Mouse (Mus musculus) adrenal gland, postnatal 36 days (tissue): ENCODE data around the gene Tubg2. TPM values are rescaled to one million over a fixed set of nuclear protein-coding genes. Genes with fewer than 3 reads are reported as not detected.
"Not testable (repeated sequence)": the region's sequence is repeated elsewhere in the genome, so short reads cannot be mapped to it uniquely, and the experiment has no call there.

Experiments
- DNase-seq, 2 experiments: peaks; one replicate each; pipeline ENCODE4 v3.0.0; 2021; ENCODE audit warnings: mixed read lengths in 1 of 2
- total RNA-seq, 2 experiments: library from RNA; stranded (reverse); gene quantifications; 2 replicates each; pipeline ENCODE4 v1.2.3; 2021

Tubg2 gene
- total RNA-seq, 2 experiments from 2014 or later, result 5.9 to 7.0 TPM

- peak; percentile 63 to 74 for DNase-seq
Observed at GRCm38 (mm10) chr11:101138536-101139181, 17.0 kb upstream of the Tubg2 start.

DNA sequence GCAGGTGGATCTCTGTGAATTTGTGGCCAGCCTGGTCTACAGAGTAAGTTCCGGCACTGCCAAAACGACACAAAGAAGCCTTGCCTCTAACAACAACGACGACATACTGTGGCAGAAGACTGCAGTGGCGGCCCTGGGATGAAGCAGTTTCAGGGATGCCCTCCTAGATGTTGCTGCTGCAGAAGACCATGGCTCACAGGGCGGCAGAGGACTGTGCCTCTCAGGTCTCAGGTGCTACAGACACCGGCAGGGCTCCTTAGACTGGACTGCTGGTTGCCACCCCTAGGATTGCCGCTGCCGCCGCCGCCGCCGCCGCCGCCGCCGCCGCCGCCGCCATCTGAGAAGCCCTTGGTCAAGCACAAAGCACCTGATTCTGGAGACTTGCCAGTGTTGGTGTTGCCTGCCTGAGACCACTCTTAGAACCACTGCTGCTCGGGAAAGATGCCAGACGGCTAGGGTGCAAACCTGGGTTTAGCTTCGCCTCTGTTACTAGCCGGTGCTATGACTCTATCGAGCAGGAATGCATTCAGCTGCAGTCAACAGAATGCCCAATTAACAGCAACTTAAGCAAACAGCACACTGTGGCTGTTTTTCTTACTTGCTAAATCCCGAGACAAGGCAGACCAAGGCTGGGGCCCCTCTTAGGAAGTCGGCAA, 15.4 kb upstream of the Tubg2 start:
- DNase-seq, result no peak

- DNase-seq, result no peak
Observed at GRCm38 (mm10) chr11:101141088-101141487, 14.6 kb upstream of the Tubg2 start.

- DNase-seq, result no peak
Observed at GRCm38 (mm10) chr11:101142215-101142967, 13.3 kb upstream of the Tubg2 start.

DNA sequence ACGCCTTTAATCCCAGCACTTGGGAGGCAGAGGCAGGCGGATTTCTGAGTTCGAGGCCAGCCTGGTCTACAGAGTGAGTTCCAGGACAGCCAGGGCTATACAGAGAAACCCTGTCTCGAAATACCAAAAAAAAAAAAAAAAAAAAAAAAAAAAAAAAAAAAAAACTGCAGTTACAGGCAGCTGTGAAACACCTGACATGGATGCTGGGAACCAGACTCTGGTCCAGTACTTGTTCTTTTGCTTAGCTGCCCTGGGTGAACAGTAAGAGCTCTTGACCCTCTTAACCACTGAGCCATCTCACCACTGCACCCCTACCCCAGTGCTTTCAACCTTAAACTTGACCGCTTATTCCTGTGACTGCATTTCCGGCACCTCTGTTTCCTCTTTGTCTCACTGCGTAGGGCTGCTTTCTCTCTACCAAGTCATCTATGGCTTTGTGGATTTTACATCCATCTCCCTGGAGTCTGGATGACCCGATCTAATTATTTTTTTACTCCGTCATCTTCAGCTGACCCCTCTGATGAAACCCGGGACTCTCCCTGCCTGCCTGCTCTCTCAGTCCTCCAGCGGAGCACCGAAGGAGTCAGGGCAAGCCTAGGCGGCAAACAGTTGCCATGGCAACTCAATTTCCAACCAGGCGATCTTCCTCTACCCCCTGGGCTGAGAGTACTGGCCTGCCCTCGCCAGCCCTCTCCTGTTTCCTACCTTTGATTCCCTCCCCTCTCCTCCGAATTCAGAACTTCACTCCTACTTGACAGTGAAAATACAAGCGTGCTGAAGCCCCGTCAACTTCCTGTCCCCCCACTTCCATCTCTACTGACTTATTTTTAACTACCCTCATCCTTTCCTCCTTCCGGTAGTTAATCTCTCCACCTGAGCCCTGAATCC, 12.1 kb upstream of the Tubg2 start:
- DNase-seq, result peak; percentile 54

DNA sequence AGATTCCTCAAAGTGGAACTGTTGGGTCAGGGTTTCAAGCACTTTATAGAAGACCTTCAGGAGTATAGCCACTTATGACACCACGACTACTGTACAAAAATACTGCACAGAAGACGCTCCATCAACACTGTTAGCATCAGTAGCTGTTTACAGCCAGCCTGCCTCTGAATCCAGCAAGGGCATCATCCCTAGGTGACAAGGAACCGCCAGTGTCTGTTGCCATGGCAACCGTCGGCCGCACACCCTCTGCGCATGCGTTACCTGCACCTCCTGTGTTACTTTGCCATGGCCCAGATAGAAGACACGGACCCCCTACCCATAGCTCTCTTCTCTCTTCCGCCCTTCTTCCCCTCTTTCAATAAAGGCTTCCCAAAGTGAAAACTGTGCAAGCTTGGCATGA, 9.3 kb upstream of the Tubg2 start:
- DNase-seq, result no peak

DNA sequence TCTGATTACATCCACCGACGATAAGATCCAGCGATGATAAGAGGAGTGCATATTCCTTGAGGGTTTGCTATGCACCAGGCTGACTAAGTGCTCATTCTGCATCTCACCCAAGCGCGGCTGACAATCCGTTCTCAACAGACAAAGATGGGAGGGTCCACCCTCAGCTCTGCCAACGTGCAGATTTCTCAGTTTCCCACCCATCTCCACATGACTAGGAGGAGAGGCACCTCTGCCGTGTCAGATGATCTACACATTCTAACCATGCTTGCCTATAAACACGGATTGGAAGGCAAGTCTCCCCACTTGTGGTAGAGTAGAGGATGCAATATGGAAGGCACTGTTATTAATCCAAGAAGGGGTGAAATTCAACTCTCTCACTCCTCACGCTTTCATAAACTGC, 7.0 kb upstream of the Tubg2 start:
- no peak for DNase-seq

DNA sequence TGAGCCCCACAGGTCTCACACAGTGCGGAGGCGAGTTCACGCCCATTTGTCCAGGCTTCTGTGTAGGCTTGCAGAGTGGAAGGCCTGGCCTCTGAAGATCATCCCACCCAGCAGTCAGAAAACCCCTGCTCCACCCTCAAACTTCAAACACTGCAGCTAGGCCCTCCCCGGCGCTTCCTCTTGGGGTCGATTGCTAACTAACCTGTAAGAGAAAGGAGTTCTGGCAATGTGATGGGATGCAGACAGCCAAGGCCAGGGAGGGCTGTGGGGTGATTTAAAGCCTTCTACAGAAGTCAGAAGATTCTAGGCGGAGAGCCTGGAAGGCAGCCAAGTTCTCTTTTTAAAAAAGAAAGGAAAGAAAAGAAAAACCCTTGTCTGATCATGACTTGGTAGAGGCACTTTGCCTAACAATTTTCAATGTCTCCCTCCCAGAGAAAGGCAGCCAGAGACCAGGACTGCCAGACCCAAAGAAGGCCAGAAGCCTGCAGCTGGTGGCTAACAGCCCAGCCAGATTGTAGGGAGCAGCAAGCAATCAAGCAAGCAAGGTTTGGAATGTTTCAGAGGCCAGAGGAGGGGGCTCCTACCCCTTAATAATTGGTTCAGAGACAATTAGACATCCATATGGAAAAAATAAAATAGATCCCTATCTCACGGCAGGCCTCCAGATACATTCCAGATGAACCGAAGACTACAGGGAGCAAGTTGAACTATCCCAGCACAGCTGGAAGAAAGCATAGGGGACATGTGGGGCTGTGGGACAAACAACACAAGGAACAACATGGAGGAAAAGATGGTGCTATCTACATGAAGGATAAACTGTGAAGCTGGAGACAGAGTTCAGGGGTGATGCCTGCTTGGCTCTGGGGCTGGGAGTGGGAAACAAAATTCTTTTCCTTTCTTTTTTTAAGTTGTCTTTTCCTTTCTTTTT, 6.3 kb upstream of the Tubg2 start:
- DNase-seq, result peak in 1 of 2 experiments; percentile 70

- no peak for DNase-seq
Observed at GRCm38 (mm10) chr11:101151063-101151462, 4.6 kb upstream of the Tubg2 start.

GRCm38 (mm10) chr11:101152825-101153224, 2.9 kb upstream of the Tubg2 start:
- DNase-seq, result no peak

DNA sequence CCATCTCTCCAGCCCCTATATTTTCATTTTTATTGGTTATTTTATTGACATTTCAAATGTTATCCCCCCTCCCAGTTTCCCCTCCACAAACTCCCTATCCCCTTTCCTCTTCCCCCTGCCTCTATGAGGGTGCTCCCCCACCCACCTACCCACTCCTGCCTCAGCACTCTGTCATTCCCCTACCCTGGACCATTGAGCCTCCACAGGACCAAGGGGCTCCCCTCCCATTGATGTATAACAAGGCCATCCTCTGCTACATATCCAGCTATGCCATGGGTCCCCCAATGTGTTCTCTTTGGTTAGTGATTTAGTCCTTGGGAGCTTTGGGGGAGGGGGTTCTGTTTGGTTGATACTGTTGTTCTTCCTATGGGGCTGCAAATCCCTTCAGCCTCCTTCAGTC, 1.1 kb upstream of the Tubg2 start:
- no peak for DNase-seq

GRCm38 (mm10) chr11:101155151-101155550, 556 bp upstream of the Tubg2 start:
- no peak for DNase-seq

DNA sequence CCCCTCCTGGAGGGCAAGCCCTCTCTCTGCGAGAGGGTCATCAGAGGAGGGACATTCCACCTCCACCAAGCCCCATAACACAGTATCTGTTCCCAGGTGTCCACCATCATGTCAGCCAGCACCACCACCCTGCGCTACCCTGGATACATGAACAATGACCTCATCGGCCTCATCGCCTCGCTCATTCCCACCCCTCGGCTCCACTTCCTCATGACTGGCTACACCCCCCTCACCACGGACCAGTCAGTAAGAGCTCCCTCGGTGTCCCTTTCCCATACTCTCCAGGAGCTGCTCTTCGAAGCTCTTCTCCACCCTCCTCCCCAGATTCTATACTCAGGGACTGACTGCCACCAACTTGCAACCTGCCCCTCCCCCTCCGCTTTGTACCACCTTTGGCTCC, 4.4 kb downstream of the Tubg2 start:
- DNase-seq, result not testable (repeated sequence)

GRCm38 (mm10) chr11:101160981-101161505, 5.3 kb downstream of the Tubg2 start:
- DNase-seq, result not testable (repeated sequence)

DNA sequence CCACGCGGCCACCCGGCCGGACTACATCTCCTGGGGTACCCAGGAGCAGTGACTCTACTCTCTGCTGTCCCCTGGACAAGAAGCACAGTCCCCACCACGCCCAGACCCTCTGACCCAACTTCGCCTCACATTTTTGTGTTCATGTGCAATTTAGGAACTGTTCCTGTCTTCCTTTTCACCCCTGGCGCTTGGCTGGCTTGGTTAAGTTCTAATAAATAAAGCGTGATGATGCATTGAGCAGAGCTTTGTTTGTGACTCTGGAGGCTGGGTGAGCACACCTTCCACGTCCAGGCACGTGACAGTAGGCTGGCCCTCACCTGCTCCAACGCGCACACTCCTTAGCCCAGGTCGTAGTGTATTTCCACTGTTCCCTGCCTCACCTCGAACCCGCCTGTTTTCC, 5.8 kb downstream of the Tubg2 start:
- DNase-seq, result no peak

DNA sequence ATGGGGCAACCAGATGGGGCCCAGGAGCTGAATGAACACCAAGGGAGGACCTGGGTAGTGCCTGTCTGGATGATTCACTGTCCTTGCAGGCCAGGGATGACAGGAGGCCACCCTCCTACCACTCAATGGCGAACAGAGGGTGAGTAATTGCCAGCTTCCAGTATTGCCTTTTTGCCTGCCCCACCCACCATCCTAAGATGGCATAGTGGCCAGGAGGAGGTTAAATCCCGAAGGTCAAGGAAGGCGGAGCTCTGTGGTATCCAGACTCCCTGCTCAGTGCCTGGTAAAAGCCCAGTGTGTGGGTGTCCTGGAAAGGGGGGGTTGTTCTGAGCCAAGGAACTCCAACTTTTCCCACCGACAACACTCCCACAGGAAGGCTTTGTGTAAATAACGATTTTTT, 6.6 kb downstream of the Tubg2 start:
- DNase-seq, result peak; percentile 59 to 61

DNA sequence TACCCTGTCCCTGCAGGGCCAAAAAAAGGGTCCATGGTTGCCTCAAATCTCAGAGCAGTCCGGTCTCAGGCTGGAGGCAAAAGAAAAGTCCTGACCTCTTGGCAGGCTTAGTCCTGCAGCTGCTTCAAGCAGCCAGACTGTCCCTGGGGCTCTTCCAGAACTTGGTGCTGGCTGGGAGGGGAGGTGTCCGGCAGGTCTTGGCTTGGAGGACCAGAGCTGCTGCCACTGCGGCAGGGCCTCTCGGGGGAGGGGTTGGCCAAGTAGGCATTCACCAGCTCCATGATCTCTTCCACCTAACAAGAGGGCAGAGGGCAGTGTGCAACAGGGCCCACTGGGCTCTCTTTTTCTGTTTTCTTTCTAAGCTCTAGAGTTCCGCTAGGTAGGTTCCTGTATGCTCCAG, 7.1 kb downstream of the Tubg2 start:
- peak; percentile 59 to 76 for DNase-seq

DNA sequence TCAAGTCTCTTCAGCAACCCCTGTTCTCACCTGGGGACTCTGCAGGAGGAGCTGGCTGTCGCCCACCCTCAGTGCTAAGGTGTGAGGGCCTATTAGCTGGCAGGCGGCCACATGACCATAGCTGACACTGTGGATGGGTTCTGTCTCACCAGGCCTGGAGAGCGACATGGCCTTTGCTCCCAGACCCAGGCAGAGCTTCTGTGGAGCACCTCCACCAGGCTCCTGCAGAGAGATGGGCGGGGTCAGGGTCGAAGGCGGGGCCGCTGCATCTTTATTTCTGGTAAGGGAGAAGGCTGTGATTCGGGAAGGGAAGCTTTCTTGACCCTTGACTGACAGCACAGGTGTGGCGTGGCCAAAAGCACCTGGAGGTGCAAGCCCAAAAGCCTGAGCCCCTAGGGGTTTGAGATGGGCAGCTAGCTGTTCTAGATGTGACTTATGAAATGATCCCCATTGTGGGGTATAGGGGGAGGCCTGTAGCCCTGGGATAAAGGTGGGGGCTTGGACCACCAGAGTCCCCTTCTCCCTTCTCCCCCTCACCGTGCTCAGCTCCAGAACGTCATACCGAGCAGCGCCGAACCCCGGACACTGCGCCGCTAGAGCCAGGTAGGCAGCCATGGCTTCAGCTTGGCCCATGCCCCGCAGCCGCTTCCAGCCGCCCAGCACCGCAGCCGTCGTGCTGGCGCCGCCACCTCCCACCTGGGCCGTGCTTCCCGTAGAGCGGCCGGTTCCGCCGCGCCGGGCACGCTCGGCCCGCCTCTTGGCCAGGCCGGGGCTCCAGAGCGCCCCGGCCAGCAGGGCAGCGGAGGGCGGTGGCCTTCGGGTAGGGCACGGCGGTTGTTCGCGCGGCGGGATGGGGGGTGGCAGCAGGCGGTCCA, 8.0 kb downstream of the Tubg2 start:
- no peak for DNase-seq

DNA sequence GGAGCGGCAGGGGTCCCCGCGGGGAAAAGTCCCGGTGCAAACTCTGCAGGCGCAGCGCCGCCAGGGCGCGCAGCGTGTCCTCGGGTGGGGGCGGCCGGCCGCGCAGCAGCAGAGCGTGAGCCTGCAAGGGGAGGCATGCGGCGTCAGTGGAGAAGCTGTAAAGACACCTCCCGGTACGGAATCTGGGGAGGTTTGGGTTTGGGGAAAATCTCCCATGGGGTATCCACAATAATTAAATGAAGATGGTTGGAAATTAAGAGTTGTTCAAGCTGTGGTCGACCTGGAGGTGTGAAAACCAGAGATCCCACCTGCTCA, 8.6 kb downstream of the Tubg2 start:
- DNase-seq, result no peak
